Mouse (Mus musculus): Measurements from ENCODE around the gene Ccdc3. TPM values are rescaled to one million over a fixed set of nuclear protein-coding genes. Genes with fewer than 3 reads are reported as not detected.
A peak's percentile ranks its signal among the peaks of the same experiment; 100 is the strongest.

Gene Ccdc3
- 10 to 100 TPM; 15.9 to 17.5 TPM for total RNA-seq (2021)

- intact Hi-C loops (cut with DNase I) = no loop called here
- DNase-seq (ENCODE audit: low spot score in 2 of 2) = no peak
These were observed at the start of gene Ccdc3 for GRCm38 (mm10) chr2:5137500-5138286. Gene Ccdc3 (plus strand): TSS chr2:5137776.

GRCm38 (mm10) chr2:5090385-5090784 is 47.2 kb upstream of the Ccdc3 start:
- DNase-seq (ENCODE audit: low spot score in 2 of 2) = peak in 1 of 2 experiments; percentile 17
- intact Hi-C loops (cut with DNase I) = loop anchor here (2.0 to 10.0 kb wide), 3 partner anchors 154 to 684 kb away; no protein-coding TSS in a partner anchor

DNA sequence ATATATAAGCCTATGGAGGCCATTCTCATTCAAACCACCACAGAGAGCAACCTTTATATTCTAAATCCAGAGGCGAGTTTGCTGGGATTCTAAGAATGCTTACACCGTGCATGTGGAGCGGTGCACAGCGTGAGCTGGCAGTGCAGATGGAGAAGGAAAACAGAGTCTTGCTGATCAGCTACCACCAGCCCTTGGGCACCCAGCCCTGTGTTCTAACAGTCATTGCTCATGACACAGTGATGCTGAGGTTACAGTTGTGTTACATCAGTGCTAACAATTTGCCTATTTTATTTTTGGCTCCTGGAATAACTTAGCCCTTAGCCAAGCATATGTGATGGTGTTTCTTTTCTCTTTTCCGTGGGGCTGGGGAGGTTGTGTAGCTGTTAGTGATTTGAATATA is 42.7 kb upstream of the Ccdc3 start:
- peak in 1 of 2 experiments; percentile 11 for DNase-seq (ENCODE audit: low spot score in 2 of 2)
- intact Hi-C loops (cut with DNase I) = loop anchor here (10.0 kb wide), 2 partner anchors 150 to 680 kb away; no protein-coding TSS in a partner anchor

DNA sequence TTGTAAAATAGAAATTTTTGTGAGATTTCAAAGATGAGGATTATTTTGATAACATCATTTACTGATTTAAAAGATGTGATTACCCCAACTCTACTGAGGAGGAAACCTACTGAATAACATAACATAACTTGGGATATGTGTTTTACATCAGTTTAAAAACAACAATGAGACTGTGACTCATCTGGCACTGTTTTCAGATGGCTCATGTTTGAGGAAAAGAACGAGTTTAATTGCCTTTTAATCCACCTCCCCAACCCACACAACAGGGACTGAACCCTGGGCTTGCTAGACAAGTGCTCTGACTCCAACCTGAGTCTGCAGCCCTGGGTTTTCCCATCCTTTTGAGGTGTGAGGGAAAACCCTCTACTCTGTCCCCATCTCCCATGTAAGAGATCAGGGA is 42.3 kb upstream of the Ccdc3 start:
- intact Hi-C loops (cut with DNase I) = loop anchor here (10.0 kb wide), 2 partner anchors 149 to 679 kb away; no protein-coding TSS in a partner anchor
- no peak for DNase-seq (ENCODE audit: low spot score in 2 of 2)

DNA sequence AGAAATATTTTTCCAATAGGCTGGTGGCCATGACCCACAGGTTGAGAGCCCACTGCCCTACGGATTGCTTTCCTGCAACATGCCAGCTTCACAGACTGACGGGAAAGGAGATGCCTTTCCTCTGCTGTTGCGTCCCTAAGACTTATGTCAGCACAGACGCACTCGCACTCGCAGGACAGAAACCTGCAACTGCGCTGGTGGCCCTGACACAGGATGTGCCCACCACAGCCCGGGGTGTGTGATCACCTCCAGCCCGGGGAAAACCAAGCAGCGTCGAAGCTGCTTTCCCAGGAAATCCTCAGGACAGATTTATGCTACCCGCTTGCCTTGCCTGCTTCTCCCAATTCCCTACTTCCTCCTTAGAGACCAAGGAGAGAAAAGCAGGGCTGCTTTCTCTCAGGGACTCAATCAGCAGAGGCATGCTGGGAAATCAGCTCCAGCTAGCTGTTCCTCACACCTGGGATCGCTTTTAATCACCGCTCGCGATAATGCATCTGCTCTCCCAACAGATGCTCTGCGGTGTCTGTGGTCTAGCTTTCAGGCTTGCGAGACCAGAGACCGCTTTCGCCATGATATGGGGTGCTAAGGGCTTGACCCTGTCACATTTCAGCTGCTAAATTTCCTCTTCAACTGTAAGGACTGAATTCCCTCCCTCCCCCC is 39.7 kb upstream of the Ccdc3 start:
- intact Hi-C loops (cut with DNase I) = loop anchor here (10.0 kb wide), 2 partner anchors 147 to 677 kb away; no protein-coding TSS in a partner anchor
- DNase-seq (ENCODE audit: low spot score in 2 of 2) = peak in 1 of 2 experiments; percentile 17

GRCm38 (mm10) chr2:5099176-5099575 is 38.4 kb upstream of the Ccdc3 start:
- intact Hi-C loops (cut with DNase I) = loop anchor here (10.0 kb wide), 2 partner anchors 146 to 676 kb away; no protein-coding TSS in a partner anchor
- no peak for DNase-seq (ENCODE audit: low spot score in 2 of 2)

DNA sequence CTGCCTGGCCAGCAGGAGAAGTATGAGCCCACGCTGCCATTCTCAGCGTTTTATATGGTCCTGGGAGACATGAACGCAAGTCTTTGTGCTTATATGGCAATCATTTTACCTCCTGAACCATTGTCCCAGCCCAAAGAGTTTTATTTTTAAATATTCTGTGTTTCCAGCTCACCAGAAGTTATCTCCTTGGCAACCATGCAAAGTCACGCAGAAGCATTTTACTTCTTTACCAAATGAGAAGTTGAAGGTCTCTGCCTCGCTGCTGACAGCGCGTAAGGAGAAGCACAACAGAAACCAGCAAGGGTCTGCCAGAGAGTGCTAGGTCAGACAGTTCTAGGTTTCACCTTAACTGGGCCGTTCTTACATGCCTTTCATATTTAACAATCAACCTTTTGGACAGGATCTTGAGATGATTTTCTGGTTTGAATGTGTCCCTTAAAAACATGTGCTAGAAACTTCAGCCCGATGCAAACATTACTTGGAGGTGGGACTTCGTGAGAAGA is 35.8 kb upstream of the Ccdc3 start:
- intact Hi-C loops (cut with DNase I) = no loop called here
- no peak for DNase-seq (ENCODE audit: low spot score in 2 of 2)

DNA sequence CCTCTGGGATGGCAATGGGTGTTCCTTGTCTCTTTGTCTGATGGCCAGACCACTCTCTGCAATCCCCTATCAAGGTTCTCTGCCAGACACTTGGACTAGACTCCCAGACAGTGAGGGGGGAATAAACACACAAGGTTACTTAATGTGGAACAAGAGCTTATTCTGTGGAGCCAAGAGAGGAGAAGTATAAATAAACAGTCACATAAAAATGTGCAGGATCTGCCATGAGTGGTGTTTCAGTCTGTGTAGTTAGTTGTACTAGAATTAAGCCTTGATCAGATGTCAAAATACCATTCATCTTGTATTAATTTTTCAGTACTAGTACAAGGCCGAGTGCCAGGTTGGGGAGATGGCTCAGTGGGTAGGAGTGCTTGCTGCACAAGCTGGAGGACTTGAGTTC is 34.7 kb upstream of the Ccdc3 start:
- DNase-seq (ENCODE audit: low spot score in 2 of 2) = no peak
- intact Hi-C loops (cut with DNase I) = no loop called here

DNA sequence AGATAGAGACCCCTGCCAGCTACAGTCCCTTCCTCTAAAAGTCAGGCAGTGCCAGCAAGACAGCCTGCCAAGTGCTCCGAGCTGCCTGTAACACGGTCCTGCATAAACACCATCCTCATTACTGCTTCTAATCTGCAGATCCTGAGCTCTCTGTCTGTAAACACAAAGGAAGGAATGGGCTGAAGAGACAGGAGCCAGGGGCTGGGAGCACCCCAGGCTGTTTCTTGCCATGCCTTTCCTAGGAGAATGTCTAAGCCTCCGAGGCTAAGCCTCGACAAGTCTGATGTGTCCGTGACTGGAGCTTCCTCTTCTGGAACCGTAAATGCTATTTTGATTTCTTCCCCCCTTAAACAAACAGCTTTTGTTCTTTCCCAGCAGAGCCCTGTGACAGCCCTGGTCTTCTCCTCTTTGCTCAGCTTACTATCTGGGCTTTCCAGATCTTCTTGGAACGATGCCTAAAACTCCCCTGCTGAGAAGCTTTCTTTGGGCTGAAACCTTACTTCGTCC is 24.7 kb upstream of the Ccdc3 start:
- intact Hi-C loops (cut with DNase I) = no loop called here
- DNase-seq (ENCODE audit: low spot score in 2 of 2) = no peak

- intact Hi-C loops (cut with DNase I) = no loop called here
- DNase-seq (ENCODE audit: low spot score in 2 of 2) = no peak
These were observed 23.2 kb upstream of the Ccdc3 start for GRCm38 (mm10) chr2:5114386-5114785.

GRCm38 (mm10) chr2:5116856-5117532 is 20.6 kb upstream of the Ccdc3 start:
- intact Hi-C loops (cut with DNase I) = no loop called here
- DNase-seq (ENCODE audit: low spot score in 2 of 2) = no peak

- DNase-seq (ENCODE audit: low spot score in 2 of 2) = no peak
- intact Hi-C loops (cut with DNase I) = no loop called here
These were observed 12.1 kb upstream of the Ccdc3 start for GRCm38 (mm10) chr2:5125506-5125905.

GRCm38 (mm10) chr2:5127369-5127768 is 10.2 kb upstream of the Ccdc3 start:
- no peak for DNase-seq (ENCODE audit: low spot score in 2 of 2)

DNA sequence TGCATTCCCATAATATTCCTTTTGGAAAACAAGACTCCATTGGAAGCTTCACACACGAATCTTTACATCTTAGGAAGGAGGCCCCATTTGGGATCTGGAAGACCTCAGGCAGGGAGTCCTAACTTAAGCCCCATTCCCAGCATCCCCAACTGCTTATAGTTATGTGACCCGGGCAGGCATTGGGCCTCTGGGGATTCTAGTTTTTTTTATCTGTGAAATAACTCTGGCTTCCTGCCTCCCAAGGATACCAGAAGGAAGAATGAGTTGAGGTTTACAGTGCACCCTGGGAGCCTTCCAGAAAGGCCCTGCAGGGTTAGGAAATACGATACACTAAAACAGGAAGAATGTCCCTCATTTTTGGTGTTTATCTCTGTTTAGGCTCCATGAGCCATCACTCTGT is 8.5 kb upstream of the Ccdc3 start:
- no peak for DNase-seq (ENCODE audit: low spot score in 2 of 2)
- intact Hi-C loops (cut with DNase I) = no loop called here

More at GRCm38 (mm10) chr2:5127369-5127768, 10.2 kb upstream of the Ccdc3 start:
- intact Hi-C loops (cut with DNase I) = no loop called here

DNA sequence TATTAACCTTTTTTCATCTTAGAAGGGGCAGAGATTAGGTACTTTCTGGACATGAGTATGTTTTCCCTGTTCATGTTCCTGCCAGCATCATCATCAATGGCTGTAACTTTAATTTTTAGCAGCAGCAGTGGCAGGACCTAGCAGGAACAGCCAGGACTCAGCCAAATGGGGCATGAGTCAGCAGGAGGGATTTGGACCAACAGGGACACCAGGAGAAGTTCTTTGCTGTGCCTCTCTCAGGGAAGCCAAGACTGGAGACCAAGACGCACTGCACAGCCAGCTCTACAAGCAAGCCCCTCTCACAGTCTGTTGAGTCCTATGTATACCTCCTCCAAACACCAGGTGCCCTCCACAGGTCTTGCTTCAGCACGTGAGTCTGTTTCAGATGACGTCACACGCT is 5.5 kb upstream of the Ccdc3 start:
- no peak for DNase-seq (ENCODE audit: low spot score in 2 of 2)
- intact Hi-C loops (cut with DNase I) = no loop called here

- no peak for DNase-seq (ENCODE audit: low spot score in 2 of 2)
- intact Hi-C loops (cut with DNase I) = no loop called here
These were observed 2.4 kb upstream of the Ccdc3 start for GRCm38 (mm10) chr2:5134959-5135743.

- intact Hi-C loops (cut with DNase I) = no loop called here
- no peak for DNase-seq (ENCODE audit: low spot score in 2 of 2)
These were observed 2.4 kb downstream of the Ccdc3 start for GRCm38 (mm10) chr2:5139961-5140360.

- DNase-seq (ENCODE audit: low spot score in 2 of 2) = no peak
- intact Hi-C loops (cut with DNase I) = no loop called here
These were observed 6.9 kb downstream of the Ccdc3 start for GRCm38 (mm10) chr2:5144446-5144845.

- DNase-seq (ENCODE audit: low spot score in 2 of 2) = no peak
- intact Hi-C loops (cut with DNase I) = no loop called here
These were observed 10.3 kb downstream of the Ccdc3 start for GRCm38 (mm10) chr2:5147907-5148306.

Data from left cerebral cortex, postnatal 36 days (tissue).